Mouse (Mus musculus) CH12.LX (cell line): ENCODE measurements around the gene Fam114a1. TPM values are rescaled to one million over a fixed set of nuclear protein-coding genes. Genes with fewer than 3 reads are reported as not detected.

Experiments used
- DNase-seq: peaks from one replicate; pipeline ENCODE4 v3.0.0-alpha.2; 2013; ENCODE audit errors: extremely low read depth
- H3K27ac ChIP-seq: 2 replicates; pipeline ENCODE4 v1.5.1; 2012; ENCODE audit warnings: low read depth, mild to moderate bottlenecking, control low read depth, moderate library complexity; ENCODE audit not compliant: insufficient read depth
- H3K27me3 ChIP-seq: replicated peaks from 2 replicates; pipeline ENCODE3; 2012; ENCODE audit warnings: inconsistent platforms
- H3K36me3 ChIP-seq, 2 experiments: replicated peaks in 1 of 2; 2 replicates each; pipeline versions ENCODE3 to v1.6.1; 2012; ENCODE audit warnings: inconsistent platforms in 1 of 2, low read length in 1 of 2, mild to moderate bottlenecking in 1 of 2, mixed read lengths in 1 of 2, moderate library complexity in 1 of 2; ENCODE audit not compliant: control insufficient read depth in 1 of 2, insufficient read depth in 1 of 2
- H3K4me1 ChIP-seq, 2 experiments: 2 replicates each; pipeline ENCODE4 v1.6.1; 2012; ENCODE audit warnings: inconsistent platforms in 1 of 2, moderate library complexity in 1 of 2; ENCODE audit not compliant: insufficient read depth in 2 of 2, control insufficient read depth in 1 of 2
- H3K4me2 ChIP-seq: 2 replicates; pipeline ENCODE4 v1.6.1; 2012; ENCODE audit warnings: low read depth, mild to moderate bottlenecking, control low read depth; ENCODE audit not compliant: poor library complexity, insufficient read depth, severe bottlenecking
- H3K4me3 ChIP-seq, 3 experiments: fragments of 150-350 bp in 1 of 3; sonication (generic) in 1 of 3; replicated peaks in 1 of 3; 2 replicates each; pipeline versions ENCODE3 to v1.5.1; 2011 to 2012; ENCODE audit warnings: low read depth in 2 of 3, low read length in 2 of 3, mild to moderate bottlenecking in 2 of 3, moderate library complexity in 2 of 3, control low read depth in 1 of 3, improper control_type of control experiment in 1 of 3, inconsistent platforms in 1 of 3, mixed read lengths in 1 of 3; ENCODE audit not compliant: poor library complexity in 1 of 3
- H3K79me2 ChIP-seq: replicated peaks from 2 replicates; pipeline ENCODE4 v1.6.1; 2012; ENCODE audit warnings: mild to moderate bottlenecking, moderate library complexity; ENCODE audit not compliant: control insufficient read depth, poor library complexity, insufficient read depth, severe bottlenecking; ENCODE audit errors: extremely low read depth
- H3K9ac ChIP-seq: 2 replicates; pipeline ENCODE4 v1.6.1; 2012; ENCODE audit warnings: low read depth, mild to moderate bottlenecking, control low read depth, moderate library complexity; ENCODE audit not compliant: insufficient read depth
- H3K9me3 ChIP-seq: replicated peaks from 2 replicates; pipeline ENCODE3; 2012; ENCODE audit warnings: low read length, inconsistent platforms, mixed read lengths
- BHLHE40 ChIP-seq: IDR thresholded peaks from 2 replicates; pipeline ENCODE4 v1.6.1; 2011; ENCODE audit warnings: mild to moderate bottlenecking, low read depth, low read length, improper control_type of control experiment
- CHD1 ChIP-seq: IDR thresholded peaks from 2 replicates; pipeline ENCODE4 v1.6.1; 2012; ENCODE audit warnings: low read depth, low read length, improper control_type of control experiment, inconsistent platforms
- CHD2 ChIP-seq: IDR thresholded peaks from 2 replicates; pipeline ENCODE4 v1.6.1; 2011; ENCODE audit warnings: low read length, improper control_type of control experiment
- ETS1 ChIP-seq: conservative IDR thresholded peaks from 2 replicates; pipeline ENCODE4 v1.6.1; 2012; ENCODE audit warnings: low read depth, mild to moderate bottlenecking, inconsistent platforms, low read length, improper control_type of control experiment, moderate library complexity
- GABPA ChIP-seq: IDR thresholded peaks from 2 replicates; pipeline ENCODE4 v1.6.1; 2012; ENCODE audit warnings: low read depth, low read length, improper control_type of control experiment, inconsistent platforms; ENCODE audit not compliant: insufficient replicate concordance
- HCFC1 ChIP-seq: IDR thresholded peaks from 2 replicates; pipeline ENCODE4 v1.6.1; 2012; ENCODE audit warnings: low read depth, mild to moderate bottlenecking, inconsistent platforms, low read length, improper control_type of control experiment
- IRF4 ChIP-seq: IDR thresholded peaks from 2 replicates; pipeline ENCODE4 v1.6.1; 2014; ENCODE audit warnings: low read depth, mild to moderate bottlenecking, inconsistent platforms, low read length, improper control_type of control experiment
- KAT2A ChIP-seq: IDR thresholded peaks from 2 replicates; pipeline ENCODE4 v1.6.1; 2012; ENCODE audit warnings: low read length, improper control_type of control experiment, inconsistent platforms; ENCODE audit not compliant: insufficient replicate concordance
- MAFK ChIP-seq: IDR thresholded peaks from 2 replicates; pipeline ENCODE4 v1.6.1; 2011; ENCODE audit warnings: low read length, improper control_type of control experiment; ENCODE audit not compliant: insufficient replicate concordance
- MAZ ChIP-seq: IDR thresholded peaks from 2 replicates; pipeline ENCODE4 v1.6.1; 2012; ENCODE audit warnings: low read depth, mild to moderate bottlenecking, inconsistent platforms, low read length, improper control_type of control experiment, moderate library complexity
- MEF2A ChIP-seq: IDR thresholded peaks from 2 replicates; pipeline ENCODE4 v1.6.1; 2014; ENCODE audit warnings: low read depth, mild to moderate bottlenecking, inconsistent platforms, low read length, improper control_type of control experiment, borderline replicate concordance
- MXI1 ChIP-seq: IDR thresholded peaks from 2 replicates; pipeline ENCODE4 v1.6.1; 2011; ENCODE audit warnings: mild to moderate bottlenecking, low read depth, low read length, improper control_type of control experiment
- MYC ChIP-seq: IDR thresholded peaks from 2 replicates; pipeline ENCODE4 v1.6.1; 2011; ENCODE audit warnings: low read depth, mild to moderate bottlenecking, improper control_type of control experiment, low read length
- NELFE ChIP-seq: IDR thresholded peaks from 2 replicates; pipeline ENCODE4 v1.6.1; 2011; ENCODE audit warnings: low read depth, low read length, improper control_type of control experiment
- PAX5 ChIP-seq: IDR thresholded peaks from 2 replicates; pipeline ENCODE4 v1.6.1; 2012; ENCODE audit warnings: low read length, inconsistent platforms, mixed read lengths
- POLR2AphosphoS2 ChIP-seq: IDR thresholded peaks from 2 replicates; pipeline ENCODE4 v1.6.1; 2011; ENCODE audit warnings: low read depth, low read length, improper control_type of control experiment
- RAD21 ChIP-seq: IDR thresholded peaks from 2 replicates; pipeline ENCODE4 v1.6.1; 2011; ENCODE audit warnings: low read depth, mild to moderate bottlenecking, low read length, improper control_type of control experiment, moderate library complexity
- SIN3A ChIP-seq: IDR thresholded peaks from 2 replicates; pipeline ENCODE4 v1.6.1; 2012; ENCODE audit warnings: low read length, improper control_type of control experiment, inconsistent platforms
- SMC3 ChIP-seq: IDR thresholded peaks from 2 replicates; pipeline ENCODE4 v1.6.1; 2011; ENCODE audit warnings: low read depth, low read length, improper control_type of control experiment
- TBP ChIP-seq: conservative IDR thresholded peaks from 2 replicates; pipeline ENCODE4 v1.6.1; 2011; ENCODE audit warnings: low read depth, low read length, improper control_type of control experiment
- TCF12 ChIP-seq: IDR thresholded peaks from 2 replicates; pipeline ENCODE4 v1.6.1; 2014; ENCODE audit warnings: low read depth, mild to moderate bottlenecking, inconsistent platforms, low read length, improper control_type of control experiment
- USF1 ChIP-seq: IDR thresholded peaks from 2 replicates; pipeline ENCODE4 v1.6.1; 2014; ENCODE audit warnings: low read depth, mild to moderate bottlenecking, inconsistent platforms, low read length, improper control_type of control experiment
- ZC3H11A ChIP-seq: IDR thresholded peaks from 2 replicates; pipeline ENCODE4 v1.6.1; 2012; ENCODE audit warnings: low read depth, mild to moderate bottlenecking, inconsistent platforms, low read length, improper control_type of control experiment
- ZNF384 ChIP-seq: IDR thresholded peaks from 2 replicates; pipeline ENCODE4 v1.6.1; 2012; ENCODE audit warnings: low read depth, low read length, improper control_type of control experiment, inconsistent platforms
- dilution Hi-C: fragments of 300-500 bp; cut with MboI; formaldehyde crosslinking; loops from 2 replicates; pipeline ENCODE4 v1.14.3; 2020; ENCODE audit warnings: low sequenced_read_pairs; ENCODE audit not compliant: extremely low pct_unique_long_range_greater_than_20kb, extremely low pct_ligation_motif_present
- in situ Hi-C: fragments of 300-500 bp; cut with MboI; formaldehyde crosslinking; loops from 3 replicates; pipeline ENCODE4 v1.14.3; 2019; ENCODE audit warnings: low sequenced_read_pairs, low pct_ligation_motif_present, low pct_unique_long_range_greater_than_20kb, mixed read lengths
- polyA plus RNA-seq: library from polyadenylated mRNA; unstranded; fragments of >175 nt; gene quantifications from 2 replicates; pipeline ENCODE4 v1.2.1, GENCODE M21; 2012; ENCODE audit warnings: low read depth; ENCODE audit not compliant: insufficient read length
- total RNA-seq, 2 experiments: library from RNA; depleted of rRNA; stranded (reverse); fragments of 300-350 nt in 1 of 2; fragments of >200 nt in 1 of 2; gene quantifications; 2 replicates each; pipeline ENCODE4 v1.2.3; 2012 to 2014

The Fam114a1 gene
- total and polyA plus RNA-seq, 3 experiments, result 0.12 to 0.47 (median 0.27) TPM

GRCm38 (mm10) chr5:64975121-64975520, 5.2 kb downstream of the Fam114a1 start:
- Histone ChIP-seq H3K4me3 (no peak overlapping the region), H3K4me1 (peaks cover 0 to 7% of the 10 kb centered on the region in 2 experiments; a peak in 3 of 4 replicates), H3K4me2 (no peak overlapping the region), H3K36me3 (no peaks in the 10 kb centered on the region), H3K9ac (no peak overlapping the region), H3K27me3 (peaks cover 8% of the 10 kb centered on the region)
- DNase-seq, result no peak
- TF ChIP-seq MAZ, result no peak
- TF ChIP-seq POLR2AphosphoS2, result no peak
- TF ChIP-seq ZC3H11A, result no peak
- no peak for TF ChIP-seq BHLHE40
- TF ChIP-seq USF1, result no peak
- no peak for TF ChIP-seq ZNF384
- TF ChIP-seq GABPA, result no peak
- TF ChIP-seq, all 38 proteins: peak for 0
- Histone ChIP-seq H3K27ac (no peak overlapping the region), H3K9me3 (no peaks in the 10 kb centered on the region), H3K79me2 (no peaks in the 10 kb centered on the region)
- dilution Hi-C loops (no loop called here), in situ Hi-C loops (no loop called here)

DNA sequence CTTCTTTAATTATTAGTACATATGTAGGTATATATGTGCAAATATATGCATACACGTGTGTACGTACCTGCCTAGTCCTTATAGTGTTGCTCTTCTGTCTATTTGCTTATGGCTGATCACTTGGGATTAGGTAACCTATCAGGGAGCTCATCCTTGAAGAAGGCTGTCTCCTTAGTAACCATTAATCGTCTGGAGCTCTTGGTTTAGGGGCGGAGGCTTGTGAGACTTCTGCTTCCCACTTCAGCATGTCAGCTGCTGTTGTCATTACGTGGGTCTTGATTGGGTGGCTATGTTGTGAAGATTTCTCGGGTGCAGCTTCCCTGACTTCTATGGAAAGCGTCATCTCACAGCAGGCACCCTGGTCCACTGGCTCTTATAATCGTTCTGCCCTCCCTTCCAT, 7.3 kb downstream of the Fam114a1 start:
- DNase-seq, result no peak
- no peaks in the 10 kb centered on the region for H3K9me3 ChIP-seq
- no peak overlapping the region for H3K9ac ChIP-seq
- H3K4me3 ChIP-seq, result no peak overlapping the region
- no peak overlapping the region for H3K27ac ChIP-seq
- peaks cover 0 to 17% of the 10 kb centered on the region in 2 experiments; a peak in 2 of 4 replicates for H3K4me1 ChIP-seq
- H3K27me3 ChIP-seq, result peaks cover 1% of the 10 kb centered on the region
- no peak overlapping the region for H3K4me2 ChIP-seq
- no peaks in the 10 kb centered on the region for H3K36me3 ChIP-seq
- no peak for TF ChIP-seq KAT2A
- no peak for TF ChIP-seq ETS1
- no peak for TF ChIP-seq HCFC1
- no peak for TF ChIP-seq SIN3A
- no peak for TF ChIP-seq GABPA
- no peak for TF ChIP-seq IRF4
- no peak for TF ChIP-seq NELFE
- TF ChIP-seq CHD2, result no peak
- TF ChIP-seq PAX5, result no peak
- TF ChIP-seq MYC, result no peak
- TF ChIP-seq RAD21, result no peak
- no peak for TF ChIP-seq ZC3H11A
- TF ChIP-seq SMC3, result no peak
- TF ChIP-seq TCF12, result no peak
- no peak for TF ChIP-seq MAFK
- no peak for TF ChIP-seq MEF2A
- no peak for TF ChIP-seq USF1
- TF ChIP-seq CHD1, result no peak
- no peak for TF ChIP-seq MXI1
- TF ChIP-seq TBP, result no peak
- TF ChIP-seq, all 38 proteins: peak for 0
- in situ Hi-C loops, result no loop called here
- dilution Hi-C loops, result no loop called here
- H3K79me2 ChIP-seq, result no peaks in the 10 kb centered on the region
